Mouse (Mus musculus): ENCODE measurements around the gene Antxr2. TPM values are rescaled to one million over a fixed set of nuclear protein-coding genes. Genes with fewer than 3 reads are reported as not detected.

Gene Antxr2
- polyA plus RNA-seq, 1 experiment, result 19.6 TPM

GRCm38 (mm10) chr5:98027688-98028389 lies 3.0 kb downstream of the Antxr2 start:
- Histone ChIP-seq H3K4me3 (replicated peaks; ENCODE audit: extremely low read depth, low read depth, low read length) (no peak overlapping the region), H3K4me1 (ENCODE audit: control insufficient read depth, insufficient read depth, low read length) (peaks cover 7% of the 10 kb centered on the region)
- WGBS, result 36% methylated on average over 8 of the region's 8 CpGs
- no peak for DNase-seq
- TF ChIP-seq CTCF (IDR thresholded peaks at IDR 0.05; ENCODE audit: insufficient read depth, low read length) (no peak), POLR2A (IDR thresholded peaks at IDR 0.05; ENCODE audit: borderline replicate concordance, extremely low read depth, low read depth, low read length) (no peak)

GRCm38 (mm10) chr5:98025921-98026320 lies 4.9 kb downstream of the Antxr2 start:
- TF ChIP-seq CTCF (IDR thresholded peaks at IDR 0.05; ENCODE audit: insufficient read depth, low read length) (no peak), POLR2A (IDR thresholded peaks at IDR 0.05; ENCODE audit: borderline replicate concordance, extremely low read depth, low read depth, low read length) (no peak)
- DNase-seq, result no peak
- 76% methylated on average over 2 of the region's 2 CpGs for WGBS
- Histone ChIP-seq H3K4me1 (ENCODE audit: control insufficient read depth, insufficient read depth, low read length) (peaks cover 7% of the 10 kb centered on the region), H3K4me3 (replicated peaks; ENCODE audit: extremely low read depth, low read depth, low read length) (no peak overlapping the region)

- Histone ChIP-seq H3K4me1 (ENCODE audit: control insufficient read depth, insufficient read depth, low read length) (peaks cover 7% of the 10 kb centered on the region), H3K4me3 (replicated peaks; ENCODE audit: extremely low read depth, low read depth, low read length) (no peak overlapping the region)
- WGBS, result 82% methylated on average over 2 of the region's 2 CpGs
- no peak for DNase-seq
- no peak for TF ChIP-seq POLR2A (IDR thresholded peaks at IDR 0.05; ENCODE audit: borderline replicate concordance, extremely low read depth, low read depth, low read length)
- TF ChIP-seq CTCF (IDR thresholded peaks at IDR 0.05; ENCODE audit: insufficient read depth, low read length), result no peak
These were observed 6.3 kb downstream of the Antxr2 start for GRCm38 (mm10) chr5:98024545-98024944.

GRCm38 (mm10) chr5:98021518-98021917 lies 9.3 kb downstream of the Antxr2 start:
- H3K4me1 ChIP-seq (ENCODE audit: control insufficient read depth, insufficient read depth, low read length), result peaks cover 13% of the 10 kb centered on the region
- DNase-seq, result no peak
- WGBS, result 93% methylated on average over 4 of the region's 4 CpGs

GRCm38 (mm10) chr5:98020658-98021057 lies 10.2 kb downstream of the Antxr2 start:
- TF ChIP-seq POLR2A (IDR thresholded peaks at IDR 0.05; ENCODE audit: borderline replicate concordance, extremely low read depth, low read depth, low read length) (no peak), CTCF (IDR thresholded peaks at IDR 0.05; ENCODE audit: insufficient read depth, low read length) (no peak)
- Histone ChIP-seq H3K4me1 (ENCODE audit: control insufficient read depth, insufficient read depth, low read length) (peaks cover 12% of the 10 kb centered on the region), H3K4me3 (replicated peaks; ENCODE audit: extremely low read depth, low read depth, low read length) (no peak overlapping the region)
- no peak for DNase-seq

More at GRCm38 (mm10) chr5:98021518-98021917, 9.3 kb downstream of the Antxr2 start:
- H3K4me3 ChIP-seq (replicated peaks; ENCODE audit: extremely low read depth, low read depth, low read length), result no peak overlapping the region
- TF ChIP-seq CTCF (IDR thresholded peaks at IDR 0.05; ENCODE audit: insufficient read depth, low read length), result no peak
- TF ChIP-seq POLR2A (IDR thresholded peaks at IDR 0.05; ENCODE audit: borderline replicate concordance, extremely low read depth, low read depth, low read length), result no peak

- 97% methylated on average over 1 of the region's 1 CpGs for WGBS
- no peak for DNase-seq
These were observed 11.4 kb downstream of the Antxr2 start for GRCm38 (mm10) chr5:98019396-98019795.

GRCm38 (mm10) chr5:98018162-98018561 lies 12.7 kb downstream of the Antxr2 start:
- TF ChIP-seq POLR2A (IDR thresholded peaks at IDR 0.05; ENCODE audit: borderline replicate concordance, extremely low read depth, low read depth, low read length), result no peak
- TF ChIP-seq CTCF (IDR thresholded peaks at IDR 0.05; ENCODE audit: insufficient read depth, low read length), result no peak
- DNase-seq, result no peak
- Histone ChIP-seq H3K4me3 (replicated peaks; ENCODE audit: extremely low read depth, low read depth, low read length) (no peak overlapping the region), H3K4me1 (ENCODE audit: control insufficient read depth, insufficient read depth, low read length) (peaks cover 12% of the 10 kb centered on the region)
- WGBS, result 63% methylated on average over 6 of the region's 6 CpGs

More at GRCm38 (mm10) chr5:98019396-98019795, 11.4 kb downstream of the Antxr2 start:
- H3K4me1 ChIP-seq (ENCODE audit: control insufficient read depth, insufficient read depth, low read length), result peaks cover 12% of the 10 kb centered on the region
- H3K4me3 ChIP-seq (replicated peaks; ENCODE audit: extremely low read depth, low read depth, low read length), result no peak overlapping the region
- TF ChIP-seq CTCF (IDR thresholded peaks at IDR 0.05; ENCODE audit: insufficient read depth, low read length) (no peak), POLR2A (IDR thresholded peaks at IDR 0.05; ENCODE audit: borderline replicate concordance, extremely low read depth, low read depth, low read length) (no peak)

- no peak overlapping the region for H3K4me3 ChIP-seq (replicated peaks; ENCODE audit: extremely low read depth, low read depth, low read length)
- 74% methylated on average over 20 of the region's 20 CpGs for WGBS
- no peak for DNase-seq
- peaks cover 12% of the 10 kb centered on the region for H3K4me1 ChIP-seq (ENCODE audit: control insufficient read depth, insufficient read depth, low read length)
- no peak for TF ChIP-seq POLR2A (IDR thresholded peaks at IDR 0.05; ENCODE audit: borderline replicate concordance, extremely low read depth, low read depth, low read length)
- TF ChIP-seq CTCF (IDR thresholded peaks at IDR 0.05; ENCODE audit: insufficient read depth, low read length), result no peak
These were observed 14.3 kb downstream of the Antxr2 start for GRCm38 (mm10) chr5:98016247-98017203.

- 91% methylated on average over 8 of the region's 8 CpGs for WGBS
- TF ChIP-seq POLR2A (IDR thresholded peaks at IDR 0.05; ENCODE audit: borderline replicate concordance, extremely low read depth, low read depth, low read length) (no peak), CTCF (IDR thresholded peaks at IDR 0.05; ENCODE audit: insufficient read depth, low read length) (no peak)
- Histone ChIP-seq H3K4me1 (ENCODE audit: control insufficient read depth, insufficient read depth, low read length) (no peaks in the 10 kb centered on the region), H3K4me3 (replicated peaks; ENCODE audit: extremely low read depth, low read depth, low read length) (no peak overlapping the region)
- no peak for DNase-seq
These were observed 25.1 kb downstream of the Antxr2 start for GRCm38 (mm10) chr5:98005751-98006150.

All from lung, adult 2 months (tissue).